Mouse (Mus musculus) stomach, postnatal 0 days (tissue): ENCODE measurements around the gene Slc41a2.

Source experiments
- CTCF ChIP-seq: IDR thresholded peaks from 2 replicates; pipeline ENCODE4 v1.5.1; 2016; ENCODE audit warnings: antibody characterized with exemption, low read depth, mild to moderate bottlenecking, moderate library complexity
- EP300 ChIP-seq: optimal IDR thresholded peaks from 2 replicates; pipeline ENCODE3; 2016; ENCODE audit warnings: antibody characterized with exemption

DNA sequence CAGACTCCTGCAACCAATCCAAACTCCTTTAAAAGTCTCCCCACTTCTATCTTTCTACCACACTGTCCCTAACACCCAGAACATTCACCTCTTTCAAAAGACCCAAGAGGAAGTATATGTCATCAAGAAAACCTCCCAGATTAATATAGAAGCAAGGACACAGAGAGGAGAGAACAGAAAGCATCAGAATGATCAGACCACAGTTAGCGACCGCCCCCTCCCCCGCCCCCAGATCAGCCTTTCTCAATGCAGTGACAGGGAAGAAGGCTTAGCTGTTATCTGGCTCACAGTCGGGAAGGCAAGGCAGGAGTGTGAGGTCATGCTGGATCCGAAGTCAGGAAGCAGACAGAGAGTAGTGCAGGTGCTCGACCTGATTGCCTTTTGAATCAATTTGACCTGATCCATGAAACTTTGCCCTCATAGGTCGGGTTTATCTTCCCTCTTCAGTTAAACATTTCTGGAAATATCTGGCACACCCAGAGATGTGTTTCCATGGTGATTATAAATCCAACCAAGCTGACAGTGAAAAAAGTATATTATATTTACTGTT, 15.1 kb downstream of the Slc41a2 start:
- no peak for TF ChIP-seq CTCF
- no peak for TF ChIP-seq EP300
